Mouse (Mus musculus) forebrain, embryonic 12.5 days (tissue): Measurements from ENCODE around the gene 4930402H24Rik. TPM values are rescaled to one million over a fixed set of nuclear protein-coding genes. Genes with fewer than 3 reads are reported as not detected.

Source experiments
- ATAC-seq: fragments of 200-750 bp; cut with Nextera tagmentation; 2 replicates; pipeline ENCODE4 v1.8.0; 2017; ENCODE audit warnings: moderate TSS enrichment; ENCODE audit not compliant: low FRiP score
- H3K27ac ChIP-seq: fragments of 300-500 bp; sonication (generic); 2 replicates; pipeline ENCODE4 v1.5.1; 2016; ENCODE audit warnings: mild to moderate bottlenecking
- H3K27me3 ChIP-seq: fragments of 300-500 bp; sonication (generic); 2 replicates; pipeline ENCODE4 v1.6.1; 2016; ENCODE audit warnings: mild to moderate bottlenecking
- H3K36me3 ChIP-seq: fragments of 300-500 bp; sonication (generic); replicated peaks from 2 replicates; pipeline ENCODE4 v1.6.1; 2016; ENCODE audit warnings: mild to moderate bottlenecking
- H3K4me1 ChIP-seq: fragments of 300-500 bp; sonication (generic); 2 replicates; pipeline ENCODE4 v1.6.1; 2016
- H3K4me2 ChIP-seq: fragments of 300-500 bp; sonication (generic); 2 replicates; pipeline ENCODE4 v1.6.1; 2016; ENCODE audit warnings: mild to moderate bottlenecking, moderate library complexity
- H3K4me3 ChIP-seq: fragments of 300-500 bp; sonication (generic); replicated peaks from 2 replicates; pipeline ENCODE4 v1.5.1; 2016; ENCODE audit warnings: mild to moderate bottlenecking
- H3K9ac ChIP-seq: fragments of 300-500 bp; sonication (generic); 2 replicates; pipeline ENCODE4 v1.6.1; 2016; ENCODE audit warnings: mild to moderate bottlenecking
- H3K9me3 ChIP-seq: fragments of 300-500 bp; sonication (generic); 2 replicates; pipeline ENCODE4 v1.6.1; 2016
- WGBS: fragments of 180-500 bp; shearing (Covaris S2); methylation state at CpG from one replicate; pipeline ENCODE4 v1.1.7; 2016; 5-methylcytosine and 5-hydroxymethylcytosine counted together
- polyA plus RNA-seq: library from polyadenylated mRNA; unstranded; fragments of >200 nt; fragmentation: Nextera tagmentation; extraction: Ambion mirVana; gene quantifications from 2 replicates; pipeline ENCODE4 v1.2.1, GENCODE M21; 2016

Gene 4930402H24Rik
- polyA plus RNA-seq, 1 experiment from 2014 or later = 78.6 TPM

DNA sequence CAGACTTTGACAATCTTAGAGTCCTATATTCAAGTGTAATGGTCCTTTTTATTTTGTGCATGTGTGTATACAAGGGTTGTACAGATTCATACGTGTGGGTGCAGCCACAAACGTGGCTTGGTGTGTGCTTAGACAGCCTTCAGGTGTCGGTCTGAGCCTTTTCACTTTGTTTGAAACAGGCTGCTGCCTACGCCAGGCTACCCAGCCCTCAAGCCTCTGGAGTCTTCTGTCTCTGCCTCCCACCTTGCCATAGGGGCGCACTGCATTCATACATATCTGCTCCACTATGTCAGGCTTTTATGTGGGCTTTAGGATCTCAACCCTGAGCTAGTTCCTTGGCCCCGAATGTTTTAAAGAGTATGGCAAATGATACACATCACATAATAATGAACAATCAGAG, 116.6 kb downstream of the 4930402H24Rik start:
- Histone ChIP-seq H3K9me3 (no peaks in the 10 kb centered on the region), H3K4me3 (no peak overlapping the region), H3K27ac (no peak overlapping the region), H3K4me2 (no peak overlapping the region), H3K9ac (no peak overlapping the region), H3K36me3 (peaks cover 73% of the 10 kb centered on the region), H3K4me1 (no peaks in the 10 kb centered on the region), H3K27me3 (no peaks in the 10 kb centered on the region)
- no peak for ATAC-seq
- WGBS = 90% methylated on average over 6 of the region's 6 CpGs

DNA sequence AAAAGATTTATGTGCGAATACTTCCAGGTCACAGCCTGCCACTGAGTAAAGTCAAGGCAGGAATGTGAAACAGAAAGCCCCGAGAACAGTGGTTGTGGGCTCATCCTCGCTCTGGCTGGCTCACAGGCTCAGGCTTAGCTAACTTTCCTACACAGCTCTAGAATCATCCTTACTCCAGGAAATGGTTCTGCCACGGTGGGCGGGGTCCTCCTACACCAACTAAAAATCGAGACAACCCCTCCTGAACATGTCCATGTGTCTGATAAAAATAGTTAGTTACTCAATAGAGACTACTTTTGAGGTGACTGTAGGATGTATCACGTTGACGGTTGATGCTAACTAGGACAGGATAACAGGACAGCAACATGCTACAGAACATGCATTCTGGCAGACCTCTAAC, 117.2 kb downstream of the 4930402H24Rik start:
- no peak overlapping the region for H3K27ac ChIP-seq
- H3K9me3 ChIP-seq = no peaks in the 10 kb centered on the region
- WGBS = 94% methylated on average over 8 of the region's 8 CpGs
- no peaks in the 10 kb centered on the region for H3K4me1 ChIP-seq
- no peaks in the 10 kb centered on the region for H3K27me3 ChIP-seq
- H3K4me2 ChIP-seq = no peak overlapping the region
- H3K4me3 ChIP-seq = no peak overlapping the region
- no peak overlapping the region for H3K9ac ChIP-seq
- ATAC-seq = no peak
- H3K36me3 ChIP-seq = peaks cover 75% of the 10 kb centered on the region

DNA sequence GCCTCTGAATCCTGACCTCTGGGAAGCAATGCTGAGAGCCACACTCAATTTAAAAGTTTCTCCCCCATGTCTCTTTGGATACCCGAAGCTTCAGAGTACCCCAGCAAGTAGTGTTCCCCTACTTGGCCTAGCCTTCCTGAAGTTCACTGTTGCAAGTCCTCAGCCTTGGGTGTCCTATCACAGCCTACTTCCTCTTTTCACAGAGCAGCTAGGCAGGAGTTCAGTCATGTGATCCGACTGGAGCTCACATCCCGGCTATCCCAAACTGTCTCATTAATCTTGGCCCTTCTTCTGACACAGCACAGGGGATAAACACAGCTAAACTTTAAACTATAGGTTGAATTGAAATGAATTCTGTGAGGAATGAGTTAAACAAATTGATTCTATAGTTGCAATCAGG, 121.3 kb downstream of the 4930402H24Rik start:
- Histone ChIP-seq H3K4me1 (no peaks in the 10 kb centered on the region), H3K27me3 (no peaks in the 10 kb centered on the region), H3K4me3 (no peak overlapping the region), H3K27ac (no peak overlapping the region), H3K9ac (no peak overlapping the region), H3K9me3 (no peaks in the 10 kb centered on the region), H3K36me3 (peaks cover 75% of the 10 kb centered on the region), H3K4me2 (no peak overlapping the region)
- no peak for ATAC-seq
- WGBS = 77% methylated on average over 3 of the region's 3 CpGs

DNA sequence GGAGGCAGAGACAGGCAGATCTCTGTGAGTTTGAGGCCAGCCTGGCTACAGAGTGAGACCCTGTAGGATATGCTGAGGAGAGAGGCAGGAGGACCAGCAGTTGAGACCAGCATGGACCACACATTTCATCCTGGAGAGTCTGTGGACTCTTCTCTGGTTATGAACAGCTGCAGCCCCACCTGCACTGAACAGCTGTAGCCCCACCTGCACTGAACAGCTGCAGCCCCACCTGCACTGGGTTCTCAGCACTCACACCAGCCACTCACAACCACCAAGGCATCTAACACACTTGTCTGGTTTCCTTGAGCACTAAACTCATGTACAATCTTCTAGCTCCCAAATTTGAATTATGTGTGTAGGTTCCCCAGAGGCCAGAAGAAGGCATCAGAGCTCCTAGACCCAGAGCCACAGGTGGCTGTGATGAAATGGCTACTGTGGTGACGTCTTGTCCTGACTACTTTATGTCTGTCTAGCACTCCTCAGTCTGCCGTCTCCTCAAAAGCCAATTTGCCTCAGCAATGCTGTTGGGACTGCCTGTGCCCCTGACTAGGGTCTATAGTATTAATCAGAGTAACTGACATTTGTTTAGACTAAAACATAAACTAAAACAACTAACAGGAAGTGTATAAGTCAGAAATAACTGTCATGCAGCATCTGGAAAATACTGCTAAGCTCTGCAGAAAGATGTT, 125.4 kb downstream of the 4930402H24Rik start:
- peaks cover 73% of the 10 kb centered on the region for H3K36me3 ChIP-seq
- no peak overlapping the region for H3K4me2 ChIP-seq
- ATAC-seq = no peak
- H3K9me3 ChIP-seq = no peaks in the 10 kb centered on the region
- no peak overlapping the region for H3K27ac ChIP-seq
- H3K9ac ChIP-seq = no peak overlapping the region
- H3K27me3 ChIP-seq = no peaks in the 10 kb centered on the region
- H3K4me1 ChIP-seq = no peaks in the 10 kb centered on the region
- WGBS = 88% methylated on average over 2 of the region's 2 CpGs
- H3K4me3 ChIP-seq = no peak overlapping the region

DNA sequence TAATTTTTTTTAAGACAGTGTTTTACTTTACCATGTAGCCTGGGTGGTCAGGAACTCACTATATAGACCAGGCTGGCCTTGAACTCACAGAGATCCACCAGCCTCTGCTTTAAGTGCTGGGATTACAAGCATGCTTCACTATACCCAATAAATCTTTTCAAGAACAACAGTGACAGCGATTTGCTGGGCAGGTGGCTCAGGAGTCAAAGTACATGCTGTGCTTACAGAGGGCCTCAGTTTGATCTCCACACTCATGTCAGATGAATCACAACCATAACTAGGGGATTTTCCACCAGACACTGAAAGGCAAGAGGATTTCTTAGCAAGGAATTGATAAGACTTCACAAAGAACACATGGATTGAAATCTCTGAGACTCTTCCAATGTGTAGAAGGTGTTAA, 126.3 kb downstream of the 4930402H24Rik start:
- H3K4me2 ChIP-seq = no peak overlapping the region
- no peaks in the 10 kb centered on the region for H3K9me3 ChIP-seq
- H3K9ac ChIP-seq = no peak overlapping the region
- ATAC-seq = no peak
- no peaks in the 10 kb centered on the region for H3K4me1 ChIP-seq
- no peak overlapping the region for H3K27ac ChIP-seq
- no peak overlapping the region for H3K4me3 ChIP-seq
- 88% methylated on average over 1 of the region's 1 CpGs for WGBS
- no peaks in the 10 kb centered on the region for H3K27me3 ChIP-seq
- peaks cover 74% of the 10 kb centered on the region for H3K36me3 ChIP-seq

DNA sequence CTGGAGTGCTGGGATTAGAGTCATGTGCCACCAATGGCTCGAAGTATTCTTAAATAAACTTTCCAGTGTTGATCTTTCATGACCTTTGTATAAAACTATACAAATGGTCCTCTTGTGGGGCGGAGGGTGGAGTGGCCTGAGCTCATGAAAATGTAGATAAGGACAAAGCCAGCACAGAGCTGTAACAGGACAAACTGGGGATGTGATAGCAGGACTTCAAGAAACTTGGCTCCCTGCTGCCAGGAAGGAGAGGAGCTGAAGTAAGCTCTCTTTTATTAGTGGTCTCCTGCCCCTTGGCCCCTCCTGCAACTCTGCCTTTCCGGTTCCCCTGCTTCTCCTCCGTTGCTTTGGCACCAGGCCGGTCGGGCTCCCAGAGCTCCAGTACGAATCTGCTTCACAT, 129.6 kb downstream of the 4930402H24Rik start:
- Histone ChIP-seq H3K4me2 (no peak overlapping the region), H3K36me3 (peaks cover 73% of the 10 kb centered on the region), H3K27ac (no peak overlapping the region), H3K27me3 (no peaks in the 10 kb centered on the region), H3K9me3 (no peaks in the 10 kb centered on the region), H3K4me1 (no peaks in the 10 kb centered on the region), H3K9ac (no peak overlapping the region), H3K4me3 (no peak overlapping the region)
- no peak for ATAC-seq
- 88% methylated on average over 7 of the region's 7 CpGs for WGBS

DNA sequence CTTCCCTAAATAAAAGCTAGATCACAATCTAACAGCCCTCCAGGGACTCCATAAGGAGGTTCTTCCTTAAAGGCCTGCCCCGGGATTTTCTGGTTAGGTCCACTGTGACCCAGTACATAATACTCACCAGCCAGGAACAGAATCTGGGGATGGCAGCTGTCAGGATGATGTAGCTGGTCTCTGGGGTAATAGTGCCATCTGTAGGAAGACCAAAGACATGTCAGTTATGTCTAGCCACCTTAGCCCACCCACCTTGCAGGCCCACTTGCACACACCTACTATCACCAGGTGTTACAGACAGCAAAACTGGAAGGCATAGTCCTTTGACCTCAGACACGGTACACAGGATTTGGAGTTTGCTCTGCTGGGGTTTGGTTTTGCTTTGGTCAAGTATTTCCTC, 138.7 kb downstream of the 4930402H24Rik start:
- Histone ChIP-seq H3K27me3 (no peaks in the 10 kb centered on the region), H3K9ac (no peak overlapping the region), H3K4me3 (no peak overlapping the region), H3K4me2 (no peak overlapping the region), H3K27ac (no peak overlapping the region), H3K4me1 (0 out of 2 replicates have a peak, but pooled peaks cover 3% of the 10 kb centered on the region), H3K36me3 (peaks cover 74% of the 10 kb centered on the region), H3K9me3 (no peaks in the 10 kb centered on the region)
- ATAC-seq = no peak
- WGBS = 75% methylated on average over 2 of the region's 2 CpGs

DNA sequence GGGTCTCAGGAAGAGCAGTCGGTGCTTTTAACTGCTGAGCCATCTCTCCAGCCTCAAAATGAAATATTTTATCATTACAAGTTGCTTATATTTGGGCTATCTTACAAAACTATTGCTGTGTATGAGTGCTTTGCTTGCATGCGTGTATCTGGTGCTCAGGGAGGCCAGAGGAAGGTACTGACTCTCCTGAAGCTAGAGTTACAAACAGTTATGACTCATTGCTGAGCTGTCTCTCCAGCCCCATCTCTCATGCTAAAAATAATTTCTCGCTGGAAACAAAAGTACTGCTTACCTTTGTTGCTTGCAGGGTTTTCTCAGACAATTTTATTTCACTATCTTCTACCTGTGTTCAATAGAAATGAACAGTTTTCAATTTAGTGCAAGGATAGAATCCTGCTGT, 140.8 kb downstream of the 4930402H24Rik start:
- H3K36me3 ChIP-seq = peaks cover 80% of the 10 kb centered on the region
- H3K4me2 ChIP-seq = no peak overlapping the region
- no peaks in the 10 kb centered on the region for H3K27me3 ChIP-seq

DNA sequence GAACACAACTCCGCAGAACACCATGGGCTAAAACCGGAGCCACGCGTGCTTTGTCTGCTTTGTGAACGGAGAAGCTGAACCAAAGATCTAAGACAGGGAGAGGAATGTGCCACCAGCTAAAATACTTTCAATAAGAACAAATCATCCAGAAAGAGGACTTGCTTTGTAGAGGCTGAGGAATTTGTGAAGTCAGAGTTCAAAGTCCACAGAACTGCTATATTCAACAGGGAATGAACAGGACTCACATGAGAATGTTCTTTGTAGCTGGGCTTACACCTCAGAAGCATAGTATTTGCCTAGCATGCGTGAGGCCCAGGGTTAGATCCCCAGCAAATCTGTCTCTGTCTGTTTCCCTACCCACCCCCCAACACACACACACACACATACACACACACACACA, 145.3 kb downstream of the 4930402H24Rik start:
- Histone ChIP-seq H3K27me3 (no peaks in the 10 kb centered on the region), H3K4me3 (no peak overlapping the region), H3K36me3 (peaks cover 57% of the 10 kb centered on the region), H3K9me3 (no peaks in the 10 kb centered on the region), H3K9ac (no peak overlapping the region), H3K27ac (0 out of 2 replicates have a peak overlapping the region, but pooled peaks have one; percentile 14), H3K4me2 (no peak overlapping the region), H3K4me1 (no peaks in the 10 kb centered on the region)
- no peak for ATAC-seq
- WGBS = 53% methylated on average over 6 of the region's 6 CpGs

More for the DNA sequence above, 140.8 kb downstream of the 4930402H24Rik start:
- Histone ChIP-seq H3K4me3 (no peak overlapping the region), H3K27ac (no peak overlapping the region), H3K4me1 (0 out of 2 replicates have a peak, but pooled peaks cover 3% of the 10 kb centered on the region), H3K9me3 (no peaks in the 10 kb centered on the region), H3K9ac (no peak overlapping the region)
- no peak for ATAC-seq
- 92% methylated on average over 3 of the region's 3 CpGs for WGBS

DNA sequence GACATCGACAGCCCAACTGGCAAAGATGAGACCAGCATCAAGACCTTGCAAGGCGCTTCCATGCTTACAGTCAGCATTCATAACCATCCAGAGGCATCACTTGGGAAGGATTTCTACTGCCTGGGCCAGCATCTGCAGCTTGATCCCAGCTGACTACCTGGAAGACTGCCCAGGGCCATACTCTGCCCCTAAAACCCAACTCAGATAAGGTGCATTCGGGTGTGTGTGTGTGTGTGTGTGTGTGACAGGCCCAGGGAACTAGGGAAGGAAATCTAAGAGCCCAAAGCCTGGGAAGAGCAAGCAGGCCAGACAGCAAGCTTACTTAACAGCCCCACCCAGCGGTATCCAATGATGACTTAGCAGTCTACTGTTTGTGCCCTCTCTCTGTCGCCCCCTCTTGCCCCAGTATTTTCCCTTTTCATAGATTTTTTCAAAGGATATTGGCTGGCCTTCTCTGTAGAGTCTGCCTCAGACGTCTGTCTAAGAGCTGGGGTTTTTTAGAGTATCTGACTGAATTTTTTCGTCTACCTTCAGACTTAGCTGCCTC, 151.1 kb downstream of the 4930402H24Rik start:
- no peaks in the 10 kb centered on the region for H3K9me3 ChIP-seq
- 0 out of 2 replicates have a peak, but pooled peaks cover 3% of the 10 kb centered on the region for H3K27me3 ChIP-seq
- peaks cover 8% of the 10 kb centered on the region; the same call in 1 of the 2 replicates for H3K4me1 ChIP-seq
- 64% methylated on average over 7 of the region's 7 CpGs for WGBS
- no peak overlapping the region for H3K27ac ChIP-seq
- no peak overlapping the region for H3K4me2 ChIP-seq
- ATAC-seq = no peak
- no peak overlapping the region for H3K9ac ChIP-seq
- peaks cover 16% of the 10 kb centered on the region for H3K36me3 ChIP-seq
- H3K4me3 ChIP-seq = no peak overlapping the region

DNA sequence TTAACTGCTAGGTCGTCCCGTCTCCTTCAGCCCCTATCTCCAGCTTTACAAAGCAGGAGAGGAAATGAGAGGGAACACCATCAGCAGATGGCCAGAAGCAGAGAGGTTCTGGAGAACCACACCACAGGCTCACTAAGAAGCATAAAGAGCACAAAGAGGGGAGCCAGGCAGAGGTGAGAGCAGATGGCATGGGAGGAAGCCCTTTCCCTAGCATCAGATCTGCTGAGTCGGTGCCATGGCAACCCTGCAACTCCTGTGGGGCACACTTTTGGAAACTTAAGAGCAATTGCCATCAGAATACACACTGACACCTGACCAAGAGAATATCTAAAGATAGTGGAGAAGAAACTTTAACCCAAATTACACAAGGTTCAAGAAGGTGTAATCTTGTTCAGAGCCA, 151.6 kb downstream of the 4930402H24Rik start:
- no peak overlapping the region for H3K4me2 ChIP-seq
- H3K4me1 ChIP-seq = peaks cover 8% of the 10 kb centered on the region; the same call in 1 of the 2 replicates
- no peak overlapping the region for H3K9ac ChIP-seq
- no peaks in the 10 kb centered on the region for H3K9me3 ChIP-seq
- H3K4me3 ChIP-seq = no peak overlapping the region
- H3K27ac ChIP-seq = no peak overlapping the region
- WGBS = 84% methylated on average over 3 of the region's 3 CpGs
- no peak for ATAC-seq
- H3K36me3 ChIP-seq = peaks cover 16% of the 10 kb centered on the region
- H3K27me3 ChIP-seq = 0 out of 2 replicates have a peak, but pooled peaks cover 3% of the 10 kb centered on the region

DNA sequence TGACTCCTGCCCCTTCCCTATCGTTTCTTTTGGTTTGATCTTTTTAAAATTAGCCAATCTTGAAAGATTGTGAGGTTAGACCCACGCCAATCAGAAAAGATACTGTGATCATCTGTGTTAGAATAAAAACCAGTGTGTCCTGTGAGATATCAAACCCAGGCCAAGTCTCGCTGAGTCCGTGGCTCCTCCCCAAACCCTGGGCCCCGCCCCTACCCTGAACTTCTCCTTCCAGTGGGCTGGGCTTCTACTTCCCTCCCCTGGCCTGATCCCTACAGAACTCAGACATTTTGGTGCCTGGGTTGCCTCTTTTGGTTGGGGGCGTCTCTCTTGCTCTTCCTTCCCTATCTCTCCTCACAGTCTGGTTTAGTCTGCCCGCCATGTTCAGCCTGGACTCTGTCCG, 155.8 kb downstream of the 4930402H24Rik start:
- no peaks in the 10 kb centered on the region for H3K9me3 ChIP-seq
- ATAC-seq = no peak
- H3K36me3 ChIP-seq = peaks cover 38% of the 10 kb centered on the region
- H3K4me1 ChIP-seq = peaks cover 8% of the 10 kb centered on the region; the same call in 1 of the 2 replicates
- WGBS = 47% methylated on average over 8 of the region's 8 CpGs
- no peak overlapping the region for H3K4me2 ChIP-seq
- no peak overlapping the region for H3K9ac ChIP-seq
- no peak overlapping the region for H3K4me3 ChIP-seq
- H3K27ac ChIP-seq = no peak overlapping the region
- 0 out of 2 replicates have a peak, but pooled peaks cover 3% of the 10 kb centered on the region for H3K27me3 ChIP-seq

DNA sequence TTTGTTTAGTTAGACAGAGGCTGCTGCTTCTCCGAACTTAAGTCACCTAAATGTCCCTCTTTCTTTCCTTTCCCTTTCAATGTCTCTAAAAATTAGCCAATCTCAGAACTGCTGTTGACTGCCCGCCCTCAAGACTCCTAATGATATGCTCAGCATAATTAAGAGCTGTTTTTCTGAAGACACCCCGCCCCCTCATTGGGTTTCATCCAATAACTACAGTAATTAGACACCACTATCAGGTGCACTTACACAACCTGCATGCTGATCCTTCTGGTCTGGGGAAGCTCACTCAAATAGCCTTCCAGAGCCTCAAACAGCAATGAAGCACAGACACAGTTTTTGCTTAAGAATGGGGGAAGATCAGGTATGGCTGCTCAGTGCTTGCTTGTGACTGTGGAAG, 156.5 kb downstream of the 4930402H24Rik start:
- H3K4me3 ChIP-seq = no peak overlapping the region
- no peak for ATAC-seq
- H3K4me1 ChIP-seq = peaks cover 8% of the 10 kb centered on the region; the same call in 1 of the 2 replicates
- H3K9me3 ChIP-seq = no peaks in the 10 kb centered on the region
- H3K9ac ChIP-seq = no peak overlapping the region
- 59% methylated on average over 3 of the region's 3 CpGs for WGBS
- H3K27me3 ChIP-seq = 0 out of 2 replicates have a peak, but pooled peaks cover 3% of the 10 kb centered on the region
- no peak overlapping the region for H3K27ac ChIP-seq
- H3K4me2 ChIP-seq = no peak overlapping the region
- H3K36me3 ChIP-seq = peaks cover 46% of the 10 kb centered on the region
